In the genomic region with DNA sequence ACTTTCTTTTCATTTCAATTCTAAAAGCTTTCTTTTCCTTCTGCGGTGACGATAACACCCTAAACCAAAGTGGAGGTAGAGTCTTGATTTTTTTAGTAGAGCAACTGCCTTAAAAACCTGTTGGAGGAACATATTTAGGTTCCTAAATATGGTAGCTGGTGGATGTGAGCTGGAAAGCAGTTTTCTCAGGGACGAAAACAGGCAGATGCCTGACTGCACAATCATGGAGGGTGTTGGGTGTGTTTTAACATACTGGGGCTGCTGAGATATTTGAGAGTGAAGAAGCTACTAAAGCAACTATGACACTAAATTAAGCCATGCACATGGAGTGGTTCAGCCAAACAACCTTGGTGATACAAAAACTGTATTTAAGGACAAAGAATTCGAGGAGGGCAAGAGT, we compare ENCODE assay signal across 17 mouse cellular contexts.
"Had no signal": no experiment of that assay in that cellular context is flagged by ENCODE, and none has a peak within 500 bp of the region (broad histone marks: within the 10 kb centered on the region; RNA-seq: fewer than 3 reads in every experiment).

No protein-coding gene starts in this region.

- DNase-seq: left cerebral cortex, postnatal 4 days; liver; liver, embryonic 13.5 days; liver, postnatal 0 days; lung, adult 18-20 months; lung, adult 2 months; lung, embryonic 14.5 days; lung, postnatal 10 days; lung, postnatal 14 days; lung, postnatal 36 days; lung, postnatal 4 days; midbrain, embryonic 14.5 days had no signal

- ATAC-seq: liver, embryonic 12.5 days; liver, postnatal 0 days; lung, postnatal 0 days; midbrain, embryonic 13.5 days; midbrain, embryonic 15.5 days; midbrain, embryonic 16.5 days had no signal
